Mouse (Mus musculus): ENCODE data around the gene Myadm. TPM values are rescaled to one million over a fixed set of nuclear protein-coding genes. Genes with fewer than 3 reads are reported as not detected.

Myadm gene
- total RNA-seq, 1 experiment = 80.8 TPM

DNA sequence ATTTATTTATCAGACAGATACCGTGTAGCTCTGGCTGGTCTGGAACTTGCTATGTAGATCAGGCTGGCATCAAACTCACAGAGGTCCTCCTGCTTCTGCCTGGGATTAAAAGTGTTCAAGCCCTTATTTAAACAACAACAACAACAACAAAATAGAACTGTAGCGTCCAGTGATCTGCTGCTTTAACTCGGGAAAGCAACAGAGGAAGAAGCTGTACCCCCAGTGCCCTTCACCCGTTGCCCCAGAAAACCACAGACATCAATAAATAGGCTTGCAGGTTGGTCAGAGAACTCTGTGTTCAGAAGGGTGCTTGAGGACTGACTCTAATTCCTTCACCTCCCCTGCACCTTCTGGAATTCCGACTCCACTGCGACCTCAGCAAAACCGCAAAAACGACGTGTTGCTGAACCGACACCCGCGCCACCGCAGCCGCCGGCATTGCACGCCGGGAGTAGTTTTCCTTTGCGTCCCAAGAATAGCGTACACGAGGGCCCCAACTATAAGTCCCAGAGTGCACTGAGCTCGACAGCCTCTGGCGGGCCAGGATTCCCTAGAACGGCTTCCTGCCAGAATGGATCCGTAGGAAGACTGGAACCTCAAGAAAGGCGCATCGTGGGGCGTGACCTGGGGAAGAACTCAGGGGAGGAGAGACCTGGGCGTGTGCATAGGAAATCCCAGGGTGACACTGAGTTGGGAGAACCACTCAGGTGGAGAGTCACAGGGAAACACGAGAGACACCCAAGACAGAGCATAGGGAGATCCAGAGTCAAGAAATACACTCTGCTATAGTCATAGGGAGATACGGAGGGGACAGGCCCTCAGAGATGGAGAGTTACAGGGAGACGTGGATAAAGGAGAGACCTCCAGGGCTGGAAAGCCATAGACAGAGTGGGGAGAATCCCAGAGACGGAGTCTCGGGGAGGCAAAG lies 13.0 kb downstream of the Myadm start:
- peak overlapping the region; percentile 57 for H3K9ac ChIP-seq (ENCODE audit: insufficient read depth, low read depth, low read length, poor library complexity, severe bottlenecking)
- no peak for DNase-seq (ENCODE audit: low read depth, low spot score)
- H3K36me3 ChIP-seq (ENCODE audit: control insufficient read depth, insufficient read depth, low read length, poor library complexity, severe bottlenecking) = peaks cover 11% of the 10 kb centered on the region
- H3K27ac ChIP-seq (ENCODE audit: insufficient read depth, low read depth, low read length, poor library complexity, severe bottlenecking) = no peak overlapping the region; the same call in 1 of the 2 replicates
- in situ Hi-C loops (cut with MboI; ENCODE audit: low sequenced_read_pairs in 2 of 2, unreplicated experiment in 2 of 2) = loop anchor here in 1 of 2 experiments (10.0 kb wide), 1 partner anchor 57 kb away; the partner anchor contains the start of gene Nlrp12
- H3K9me3 ChIP-seq (ENCODE audit: control insufficient read depth, insufficient read depth, low read depth, low read length) = no peaks in the 10 kb centered on the region
- H3K4me1 ChIP-seq (ENCODE audit: control insufficient read depth in 2 of 2, insufficient read depth in 2 of 2, low read length in 2 of 2, poor library complexity in 1 of 2) = peaks cover 11 to 36% of the 10 kb centered on the region in 2 experiments
- TF ChIP-seq HCFC1 (IDR thresholded peaks at IDR 0.05; ENCODE audit: borderline replicate concordance, insufficient read depth, low read length) (no peak), CHD2 (IDR thresholded peaks at IDR 0.05; ENCODE audit: low read depth, low read length) (no peak)
- H3K4me3 ChIP-seq (ENCODE audit: insufficient read depth in 1 of 2, low read depth in 1 of 2, low read length in 2 of 2, poor library complexity in 1 of 2, severe bottlenecking in 1 of 2) = peak overlapping the region; percentile 40 to 77; a peak in 3 of 4 replicates

DNA sequence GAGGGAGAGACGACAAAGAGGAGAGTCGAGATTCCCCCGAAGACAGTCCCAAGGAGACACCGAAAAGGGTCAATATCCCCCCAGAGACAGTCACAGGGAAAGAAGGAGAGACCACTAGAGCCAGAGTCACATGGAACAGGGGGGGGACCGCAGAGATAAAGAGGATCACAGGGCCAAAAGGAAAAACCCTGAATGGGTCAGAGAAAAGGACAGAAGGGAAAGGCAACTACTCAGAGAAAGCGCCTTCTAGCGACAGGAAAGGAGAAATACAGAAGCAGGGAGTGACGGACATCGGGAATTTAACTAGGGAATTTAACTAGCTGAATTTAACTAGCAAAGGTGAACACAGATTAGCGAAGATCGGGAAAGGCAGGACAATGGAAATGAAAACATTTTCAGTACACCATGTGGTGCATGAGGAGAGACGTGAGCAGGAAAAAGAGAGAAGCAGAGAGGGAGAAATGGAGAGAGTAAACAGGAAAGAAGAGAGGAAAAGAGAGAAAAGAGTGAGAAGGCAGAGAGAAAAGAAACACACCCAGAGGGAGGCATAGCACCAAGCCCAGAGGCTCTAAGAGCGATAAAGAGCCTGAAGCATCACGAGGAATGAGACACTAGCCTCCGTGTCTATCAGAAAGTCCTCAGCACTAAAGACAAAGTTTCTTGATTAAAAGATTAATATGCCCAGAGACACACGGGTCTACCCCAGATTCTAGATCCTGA lies 13.8 kb downstream of the Myadm start:
- in situ Hi-C loops (cut with MboI; ENCODE audit: low sequenced_read_pairs in 2 of 2, unreplicated experiment in 2 of 2) = loop anchor here in 1 of 2 experiments (10.0 kb wide), 1 partner anchor 58 kb away; the partner anchor contains the start of gene Nlrp12
- no peak for TF ChIP-seq ZNF384 (IDR thresholded peaks at IDR 0.05; ENCODE audit: low read depth, low read length)
- no peak for TF ChIP-seq MAFK (IDR thresholded peaks at IDR 0.05; ENCODE audit: insufficient read depth, low read depth, low read length)
- TF ChIP-seq CHD2 (IDR thresholded peaks at IDR 0.05; ENCODE audit: low read depth, low read length) = no peak
- no peak for TF ChIP-seq ZC3H11A (IDR thresholded peaks at IDR 0.05; ENCODE audit: borderline replicate concordance, low read depth, low read length)
- no peak for TF ChIP-seq HCFC1 (IDR thresholded peaks at IDR 0.05; ENCODE audit: borderline replicate concordance, insufficient read depth, low read length)
- H3K36me3 ChIP-seq (ENCODE audit: control insufficient read depth, insufficient read depth, low read length, poor library complexity, severe bottlenecking) = peaks cover 4% of the 10 kb centered on the region
- DNase-seq (ENCODE audit: low read depth, low spot score) = no peak
- peaks cover 11 to 35% of the 10 kb centered on the region in 2 experiments for H3K4me1 ChIP-seq (ENCODE audit: control insufficient read depth in 2 of 2, insufficient read depth in 2 of 2, low read length in 2 of 2, poor library complexity in 1 of 2)
- H3K9me3 ChIP-seq (ENCODE audit: control insufficient read depth, insufficient read depth, low read depth, low read length) = no peaks in the 10 kb centered on the region
- H3K27ac ChIP-seq (ENCODE audit: insufficient read depth, low read depth, low read length, poor library complexity, severe bottlenecking) = no peak overlapping the region; the same call in 1 of the 2 replicates
- peak overlapping the region; percentile 57; the same call in 1 of the 2 replicates for H3K9ac ChIP-seq (ENCODE audit: insufficient read depth, low read depth, low read length, poor library complexity, severe bottlenecking)
- H3K4me3 ChIP-seq (ENCODE audit: insufficient read depth in 1 of 2, low read depth in 1 of 2, low read length in 2 of 2, poor library complexity in 1 of 2, severe bottlenecking in 1 of 2) = peak overlapping the region; percentile 76 to 77

DNA sequence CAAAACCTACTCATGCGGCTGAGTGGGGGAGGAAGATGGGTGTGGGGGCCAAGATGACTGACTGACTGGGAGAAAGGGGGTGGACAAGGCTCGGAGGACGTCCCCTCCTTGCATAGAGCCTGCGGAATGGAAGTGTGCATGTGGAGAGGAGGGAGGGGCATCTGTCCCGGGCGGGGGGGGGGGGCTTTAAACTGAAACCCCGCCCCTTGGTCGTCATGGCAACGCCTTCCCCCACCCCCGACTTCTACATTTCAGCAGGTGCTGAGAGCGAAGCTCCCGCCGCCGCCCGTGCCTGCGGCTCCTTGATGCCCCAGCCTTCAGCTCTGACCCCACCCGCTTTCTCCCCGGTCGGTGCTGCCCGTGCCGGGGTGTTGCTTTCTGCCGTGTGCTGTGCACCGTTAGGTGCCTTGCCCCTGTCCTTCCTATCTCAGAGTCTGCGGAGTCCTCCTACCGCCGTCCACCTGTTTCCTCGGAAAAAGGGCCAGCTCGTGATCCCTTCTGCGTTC lies 14.4 kb downstream of the Myadm start:
- DNase-seq (ENCODE audit: low read depth, low spot score) = no peak
- Histone ChIP-seq H3K9me3 (ENCODE audit: control insufficient read depth, insufficient read depth, low read depth, low read length) (no peaks in the 10 kb centered on the region), H3K4me3 (ENCODE audit: insufficient read depth in 1 of 2, low read depth in 1 of 2, low read length in 2 of 2, poor library complexity in 1 of 2, severe bottlenecking in 1 of 2) (peak overlapping the region; percentile 76 to 77), H3K36me3 (ENCODE audit: control insufficient read depth, insufficient read depth, low read length, poor library complexity, severe bottlenecking) (peaks cover 4% of the 10 kb centered on the region), H3K4me1 (ENCODE audit: control insufficient read depth in 2 of 2, insufficient read depth in 2 of 2, low read length in 2 of 2, poor library complexity in 1 of 2) (peaks cover 11 to 35% of the 10 kb centered on the region in 2 experiments), H3K9ac (ENCODE audit: insufficient read depth, low read depth, low read length, poor library complexity, severe bottlenecking) (peak overlapping the region; percentile 60), H3K27ac (ENCODE audit: insufficient read depth, low read depth, low read length, poor library complexity, severe bottlenecking) (peak overlapping the region; percentile 45)
- TF ChIP-seq MAFK (IDR thresholded peaks at IDR 0.05; ENCODE audit: insufficient read depth, low read depth, low read length) (no peak), CHD2 (IDR thresholded peaks at IDR 0.05; ENCODE audit: low read depth, low read length) (no peak), HCFC1 (IDR thresholded peaks at IDR 0.05; ENCODE audit: borderline replicate concordance, insufficient read depth, low read length) (no peak; the same call in 1 of the 2 replicates)
- in situ Hi-C loops (cut with MboI; ENCODE audit: low sequenced_read_pairs in 2 of 2, unreplicated experiment in 2 of 2) = loop anchor here in 1 of 2 experiments (10.0 kb wide), 1 partner anchor 59 kb away; the partner anchor contains the start of gene Nlrp12

DNA sequence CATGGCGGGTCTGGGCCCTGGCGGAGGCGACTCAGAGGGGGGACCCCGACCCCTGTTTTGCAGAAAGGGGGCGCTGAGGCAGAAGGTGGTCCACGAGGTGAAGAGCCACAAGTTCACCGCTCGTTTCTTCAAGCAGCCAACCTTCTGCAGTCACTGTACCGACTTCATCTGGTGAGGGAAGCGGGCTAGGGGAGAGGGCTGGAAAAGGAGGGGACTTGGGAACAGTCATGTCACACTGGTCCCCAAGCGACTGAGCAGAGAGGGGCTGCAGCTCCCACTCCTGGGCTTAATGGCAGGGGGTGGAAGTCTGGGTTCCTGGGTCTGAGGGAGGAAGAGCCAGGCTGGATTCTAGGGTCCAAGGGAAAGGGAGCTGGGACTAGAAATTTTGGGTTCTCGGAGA lies 14.9 kb downstream of the Myadm start:
- DNase-seq (ENCODE audit: low read depth, low spot score) = no peak
- H3K27ac ChIP-seq (ENCODE audit: insufficient read depth, low read depth, low read length, poor library complexity, severe bottlenecking) = peak overlapping the region; percentile 45; the same call in 1 of the 2 replicates
- in situ Hi-C loops (cut with MboI; ENCODE audit: low sequenced_read_pairs in 2 of 2, unreplicated experiment in 2 of 2) = loop anchor here in 1 of 2 experiments (10.0 kb wide), 1 partner anchor 59 kb away; the partner anchor contains the start of gene Nlrp12

More for the DNA sequence above, 14.9 kb downstream of the Myadm start:
- TF ChIP-seq ZC3H11A (IDR thresholded peaks at IDR 0.05; ENCODE audit: borderline replicate concordance, low read depth, low read length) (no peak), MAFK (IDR thresholded peaks at IDR 0.05; ENCODE audit: insufficient read depth, low read depth, low read length) (no peak), ZNF384 (IDR thresholded peaks at IDR 0.05; ENCODE audit: low read depth, low read length) (no peak), CHD2 (IDR thresholded peaks at IDR 0.05; ENCODE audit: low read depth, low read length) (no peak), HCFC1 (IDR thresholded peaks at IDR 0.05; ENCODE audit: borderline replicate concordance, insufficient read depth, low read length) (no peak)
- Histone ChIP-seq H3K9me3 (ENCODE audit: control insufficient read depth, insufficient read depth, low read depth, low read length) (no peaks in the 10 kb centered on the region), H3K4me1 (ENCODE audit: control insufficient read depth in 2 of 2, insufficient read depth in 2 of 2, low read length in 2 of 2, poor library complexity in 1 of 2) (peaks cover 11 to 34% of the 10 kb centered on the region in 2 experiments), H3K36me3 (ENCODE audit: control insufficient read depth, insufficient read depth, low read length, poor library complexity, severe bottlenecking) (peaks cover 2% of the 10 kb centered on the region; the same call in 1 of the 2 replicates), H3K4me3 (ENCODE audit: insufficient read depth in 1 of 2, low read depth in 1 of 2, low read length in 2 of 2, poor library complexity in 1 of 2, severe bottlenecking in 1 of 2) (peak overlapping the region; percentile 76 to 77), H3K9ac (ENCODE audit: insufficient read depth, low read depth, low read length, poor library complexity, severe bottlenecking) (peak overlapping the region; percentile 60)

Measured in ES-E14 (cell line).